Mouse (Mus musculus) megakaryocyte-erythroid progenitor cell, adult 5-6 weeks (primary cell): Measurements from ENCODE around the gene Lgals3bp. TPM values are rescaled to one million over a fixed set of nuclear protein-coding genes. Genes with fewer than 3 reads are reported as not detected.

ENCODE experiments used
- ATAC-seq: replicated peaks from 2 replicates; pipeline ENCODE4 v1.8.0; 2016; ENCODE audit warnings: mild to moderate bottlenecking, inconsistent platforms; ENCODE audit not compliant: severe bottlenecking, poor library complexity, low FRiP score, low TSS enrichment
- total RNA-seq, 2 experiments: library from RNA; stranded (forward) in 1 of 2; stranded (reverse) in 1 of 2; fragments of 200-1000, 215-1000 nt in 1 of 2; fragments of >200 nt in 1 of 2; fragmentation: Nextera tagmentation in 1 of 2; gene quantifications; 2 replicates each; pipeline ENCODE4 v1.2.3; 2014 to 2017

Lgals3bp gene
- total RNA-seq, 2 experiments from 2014 or later = 174 to 211 TPM

DNA sequence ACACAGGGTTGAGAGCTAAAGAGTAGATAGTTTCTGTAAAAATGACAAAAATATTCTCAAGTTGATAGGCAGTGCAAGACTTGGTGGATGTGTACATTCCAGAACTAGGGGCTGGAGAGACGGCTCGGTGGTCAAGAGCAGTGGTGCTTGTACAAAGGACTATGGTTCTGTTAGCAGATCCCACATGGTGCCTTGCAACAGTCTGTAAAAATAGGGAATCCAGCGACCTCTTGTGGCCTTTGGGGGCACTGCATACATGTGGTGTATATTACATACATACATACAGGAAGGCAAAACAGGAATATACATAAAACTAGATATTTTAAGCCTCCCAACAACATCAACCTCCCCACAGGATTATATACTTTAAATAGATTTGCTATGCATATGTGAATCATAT is 33.6 kb downstream of the Lgals3bp start:
- peak; percentile 59 for ATAC-seq

DNA sequence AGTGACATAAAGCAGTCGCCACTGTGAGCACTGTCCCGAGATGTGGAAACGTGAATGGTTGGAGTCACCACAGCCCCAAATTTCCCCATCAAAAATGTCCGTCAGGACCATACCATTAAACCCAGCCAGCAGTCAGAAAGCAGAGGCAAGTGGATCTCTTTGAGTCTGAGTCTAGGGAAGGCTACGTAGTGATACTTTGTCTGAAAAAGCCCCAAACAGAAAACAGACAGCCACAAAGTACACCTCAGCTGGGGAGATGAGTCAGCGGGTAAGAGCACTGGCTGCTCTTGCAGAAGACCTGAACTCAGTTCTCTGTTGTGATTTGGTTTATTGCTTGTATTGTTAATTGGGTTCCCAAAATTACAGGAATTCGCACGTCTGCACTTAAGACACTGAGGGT is 35.3 kb downstream of the Lgals3bp start:
- ATAC-seq = no peak

GRCm38 (mm10) chr11:118366108-118366507 is 35.8 kb downstream of the Lgals3bp start:
- ATAC-seq = no peak

GRCm38 (mm10) chr11:118365171-118365570 is 36.7 kb downstream of the Lgals3bp start:
- ATAC-seq = no peak

GRCm38 (mm10) chr11:118364021-118364420 is 37.9 kb downstream of the Lgals3bp start:
- ATAC-seq = no peak

DNA sequence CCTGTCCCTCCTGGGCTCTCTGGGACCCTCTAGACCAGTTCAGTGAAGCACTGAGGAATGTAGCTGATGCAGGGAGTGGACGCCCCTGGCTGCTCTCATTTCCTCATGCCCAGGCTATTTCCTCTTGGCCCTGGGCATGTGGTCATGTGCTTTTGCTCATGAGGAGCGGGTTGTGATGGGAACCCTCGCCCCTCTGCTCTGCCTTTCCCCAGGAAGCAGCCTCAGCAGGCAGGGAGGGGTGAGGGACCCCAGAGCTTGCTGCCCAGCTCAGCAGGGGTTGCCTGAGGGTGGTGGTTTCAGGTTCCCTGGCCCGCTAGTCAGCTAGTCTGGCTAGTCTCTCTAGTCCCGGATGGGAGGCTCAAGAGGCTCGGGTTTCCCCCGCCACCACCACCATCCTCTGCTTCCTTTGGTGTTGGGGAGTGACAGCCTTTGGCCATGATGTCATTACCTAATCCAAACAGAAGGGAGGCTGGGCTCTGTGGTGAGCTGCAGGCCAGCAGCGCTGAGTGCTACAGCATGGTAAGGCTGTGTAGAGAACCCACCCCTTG is 38.8 kb downstream of the Lgals3bp start:
- ATAC-seq = no peak

DNA sequence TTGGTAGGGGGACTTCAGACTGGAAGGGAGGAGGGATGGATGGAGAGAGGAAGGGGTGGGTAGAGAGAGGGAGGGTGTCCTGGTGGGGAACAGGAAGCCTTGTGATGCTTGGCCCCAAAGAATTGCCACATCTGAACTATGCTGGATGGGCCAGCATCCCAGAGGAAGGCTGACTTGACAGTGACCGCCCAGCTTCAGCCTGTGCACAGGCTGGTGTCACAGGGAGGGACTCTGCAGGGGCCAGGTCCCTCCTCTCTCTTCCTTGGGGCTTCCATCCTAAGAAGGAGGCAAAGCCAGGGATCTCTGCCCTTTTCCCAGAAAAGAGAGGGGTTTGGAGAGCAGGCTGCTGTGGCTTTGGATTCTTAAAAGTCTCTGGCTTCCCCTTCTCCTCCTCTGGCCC is 39.4 kb downstream of the Lgals3bp start:
- ATAC-seq = no peak

DNA sequence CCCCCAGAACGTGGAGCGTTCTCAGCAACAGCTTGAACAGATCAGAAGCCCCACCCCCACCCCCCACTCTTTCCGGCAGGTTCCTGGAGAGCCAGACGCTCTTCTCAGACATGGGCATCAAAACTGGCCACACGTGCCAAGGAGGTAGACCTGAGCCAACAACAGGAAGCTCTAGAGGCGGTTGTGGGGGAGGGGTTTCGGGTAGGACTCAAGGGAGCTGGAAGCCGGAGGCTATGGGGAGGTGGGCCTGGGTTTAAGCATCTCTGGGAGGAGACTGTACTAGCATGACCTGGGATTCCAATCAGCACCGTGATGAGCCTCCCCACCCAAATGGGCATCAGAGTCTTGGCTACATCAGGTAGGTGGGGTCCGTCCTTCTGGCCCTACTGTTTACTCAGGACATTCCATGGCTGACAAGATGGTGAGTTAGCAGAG is 41.0 kb downstream of the Lgals3bp start:
- ATAC-seq = no peak

GRCm38 (mm10) chr11:118360491-118360890 is 41.4 kb downstream of the Lgals3bp start:
- no peak for ATAC-seq

DNA sequence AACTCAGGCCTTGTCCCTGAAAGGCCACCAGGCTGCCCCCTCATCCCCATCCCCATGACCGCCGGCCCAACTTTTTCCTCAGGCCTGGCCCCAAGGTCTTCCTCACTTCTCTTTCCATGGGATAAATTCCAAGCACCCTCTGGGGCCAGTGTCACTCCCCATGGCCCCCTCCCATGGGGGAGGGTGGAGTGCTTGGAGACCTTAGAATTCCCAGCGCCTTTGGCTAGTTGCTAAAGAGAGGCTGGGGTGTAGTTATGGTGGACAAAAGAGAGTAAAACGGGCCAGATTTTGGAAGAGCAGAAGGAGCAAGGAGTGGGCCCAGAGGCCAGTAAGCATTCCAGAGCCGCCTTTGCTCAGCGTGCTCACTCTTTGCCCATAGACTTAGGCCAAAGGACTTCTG is 46.3 kb downstream of the Lgals3bp start, which contains the start of gene Timp2:
Timp2 (minus strand) TSS at position 101 of the 400 bp plus-strand sequence.
- no peak for ATAC-seq

- peak; percentile 92 for ATAC-seq
Measured at GRCm38 (mm10) chr11:118355205-118355604, 46.7 kb downstream of the Lgals3bp start.

- no peak for ATAC-seq
Measured at GRCm38 (mm10) chr11:118354636-118355191, 47.2 kb downstream of the Lgals3bp start.

DNA sequence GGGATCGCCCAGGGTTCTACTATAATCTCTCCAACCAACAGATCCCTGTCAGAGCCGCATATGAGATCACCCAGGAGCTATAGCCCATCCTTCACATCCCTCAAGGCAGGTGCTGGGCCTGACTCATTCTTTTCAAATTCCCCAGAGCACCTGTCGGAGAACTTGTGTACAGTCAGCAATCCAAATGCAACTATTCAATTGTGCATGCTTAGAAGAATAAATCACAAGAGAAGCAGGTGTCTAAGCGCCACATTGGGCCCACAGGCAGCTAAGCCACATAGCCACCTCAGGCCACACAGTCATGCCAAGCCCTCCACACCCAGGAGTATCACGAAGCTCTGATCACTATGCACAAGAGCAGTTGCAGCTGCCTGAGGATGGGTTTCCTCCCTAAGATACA is 52.4 kb downstream of the Lgals3bp start:
- ATAC-seq = no peak

DNA sequence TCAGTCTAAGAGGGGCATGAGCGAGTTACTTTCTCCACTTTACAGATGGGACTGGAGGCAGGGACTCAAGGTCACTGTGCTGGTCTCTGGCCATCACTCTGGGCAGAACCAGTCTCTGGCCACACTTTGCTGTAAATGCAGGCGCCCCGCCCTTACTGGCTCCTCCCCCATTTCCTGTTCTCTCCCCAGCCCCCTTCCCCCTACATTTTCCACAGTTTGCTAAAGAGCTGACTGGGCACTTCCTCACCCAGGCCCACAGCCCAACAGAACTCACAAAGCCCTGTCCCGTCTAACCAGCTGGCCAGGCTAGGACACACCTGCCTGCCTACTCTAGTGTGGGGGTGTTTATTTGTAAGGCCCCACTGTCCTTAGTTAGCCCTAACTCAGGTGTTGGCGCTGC is 53.0 kb downstream of the Lgals3bp start:
- ATAC-seq = peak; percentile 45; the same call in 1 of the 2 replicates

DNA sequence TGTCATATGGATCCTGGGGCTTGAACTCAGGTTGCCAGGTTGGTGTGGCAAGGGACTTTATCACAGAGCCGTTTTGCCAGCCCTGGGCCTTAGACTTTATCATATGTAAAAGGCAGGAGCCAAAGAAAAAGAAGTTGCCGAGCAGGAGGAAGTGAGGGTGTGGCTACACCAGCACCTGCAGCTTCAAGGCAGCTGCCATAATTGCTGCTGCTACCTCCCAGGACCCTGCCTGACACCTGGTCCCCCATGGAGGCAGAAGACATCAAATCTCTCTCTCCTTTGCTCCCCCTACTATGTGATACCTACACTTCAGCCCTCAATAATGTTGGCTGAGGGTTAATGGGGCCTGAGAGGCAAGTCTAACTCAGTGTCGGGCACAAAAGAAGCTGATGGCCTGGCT is 53.5 kb downstream of the Lgals3bp start:
- ATAC-seq = peak; percentile 67

DNA sequence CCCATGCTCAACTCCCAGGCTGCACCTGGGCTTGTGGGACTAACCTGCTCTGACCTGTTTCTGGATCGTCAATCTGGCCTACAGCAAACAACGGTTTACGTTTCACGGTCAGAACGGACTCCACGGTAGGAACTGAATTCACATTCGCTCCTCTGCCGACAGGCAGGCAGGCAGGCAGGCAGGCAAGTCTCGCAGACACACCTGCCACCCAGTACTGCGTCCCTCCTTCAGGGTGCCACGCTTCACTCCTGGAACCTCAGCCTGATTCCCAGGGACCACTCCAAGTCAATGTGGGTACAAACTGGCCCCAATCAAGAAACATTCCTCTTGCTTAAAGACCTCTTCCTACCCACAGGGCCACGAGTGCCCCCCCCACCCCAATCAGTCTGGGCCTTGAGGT is 54.0 kb downstream of the Lgals3bp start:
- no peak for ATAC-seq

DNA sequence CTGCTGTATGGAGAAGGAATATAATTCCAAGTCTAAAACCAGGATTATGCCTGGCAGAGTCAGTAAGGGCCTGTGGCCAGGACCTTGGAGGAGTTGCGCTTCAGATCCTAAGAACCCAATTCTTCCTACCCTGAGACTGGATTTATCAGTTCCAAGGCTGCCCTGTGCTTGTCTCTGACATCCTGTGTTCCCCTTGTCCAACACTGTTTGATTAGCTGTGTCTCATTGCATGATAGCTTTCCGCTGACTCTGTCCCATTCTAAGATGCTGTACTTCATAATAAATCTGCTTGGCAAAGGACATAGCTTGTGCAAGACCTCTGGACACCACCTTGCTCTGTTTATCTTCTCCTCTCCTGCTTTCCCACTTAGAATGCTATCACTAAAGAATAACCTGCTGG is 54.5 kb downstream of the Lgals3bp start:
- ATAC-seq = no peak

DNA sequence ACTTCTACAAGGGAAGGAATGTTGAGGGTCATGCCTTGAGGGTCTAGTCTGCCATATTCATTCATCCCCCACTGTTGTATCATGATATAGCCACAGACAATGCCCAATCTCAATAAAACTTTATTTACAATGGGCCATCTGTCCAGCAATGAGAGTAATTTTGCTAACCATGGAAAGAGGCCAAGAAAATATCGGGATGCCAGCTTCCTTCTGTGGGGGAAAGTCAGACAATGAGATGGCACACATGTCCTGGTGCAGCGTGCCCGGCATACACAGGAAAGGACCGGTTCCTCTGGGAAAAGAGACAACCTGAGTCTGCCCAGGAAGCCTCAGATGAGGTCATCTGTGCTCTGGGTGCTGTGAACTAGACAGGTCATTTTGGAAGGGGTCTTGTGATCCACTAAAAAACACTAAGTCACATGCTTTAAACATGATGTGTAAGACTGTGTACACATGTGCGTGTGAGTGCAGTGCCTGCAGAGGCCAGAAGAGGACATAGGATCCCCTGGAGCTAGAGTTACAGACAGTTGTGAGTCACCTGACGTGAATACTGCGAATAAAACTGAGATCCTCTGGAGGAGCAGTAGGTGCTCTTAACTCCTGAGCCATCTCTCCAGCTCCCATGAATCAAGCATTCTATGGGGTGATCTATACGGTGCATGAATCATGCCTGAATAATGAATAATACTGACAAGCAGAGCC is 55.3 kb downstream of the Lgals3bp start:
- ATAC-seq = no peak

DNA sequence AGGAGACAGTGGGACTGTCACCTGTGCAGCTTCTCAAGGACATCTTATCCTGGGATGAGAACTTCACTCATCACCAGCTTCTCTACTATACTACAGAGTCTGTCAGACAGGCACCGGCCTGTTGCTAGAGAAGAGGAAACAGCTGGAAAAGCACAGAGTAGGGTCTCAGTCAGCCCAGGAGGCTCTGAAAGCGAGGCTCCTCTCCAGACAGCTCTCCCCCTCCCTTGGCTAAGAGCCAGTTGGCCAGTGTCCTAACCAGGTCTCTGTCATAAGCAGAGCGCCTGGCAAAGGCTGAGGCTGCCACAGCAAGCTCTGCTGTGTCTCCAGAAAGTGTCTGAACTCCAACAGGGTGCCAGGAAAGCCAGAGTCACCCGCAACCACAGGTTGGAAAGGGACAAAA is 56.2 kb downstream of the Lgals3bp start:
- no peak for ATAC-seq

GRCm38 (mm10) chr11:118343629-118344028 is 58.3 kb downstream of the Lgals3bp start:
- no peak for ATAC-seq
